Mouse (Mus musculus) gastrocnemius, postnatal 25 days (tissue): ENCODE results near the gene Fcho1. TPM values are rescaled to one million over a fixed set of nuclear protein-coding genes. Genes with fewer than 3 reads are reported as not detected.

ENCODE experiments used
- DNase-seq: peaks from one replicate; pipeline ENCODE4 v3.0.0; 2022
- total RNA-seq, 2 experiments: library from RNA; stranded (reverse); gene quantifications; 1 replicate in 1 of 2; 2 replicates in 1 of 2; pipeline ENCODE4 v1.2.3; 2021

Gene Fcho1
- total RNA-seq, 2 experiments from 2014 or later: not detected

GRCm38 (mm10) chr8:71682832-71683231 lies 42.7 kb downstream of the Fcho1 start:
- no peak for DNase-seq

- no peak for DNase-seq
These were observed 44.1 kb downstream of the Fcho1 start for GRCm38 (mm10) chr8:71681369-71681915.

GRCm38 (mm10) chr8:71680471-71680870 lies 45.0 kb downstream of the Fcho1 start:
- no peak for DNase-seq

GRCm38 (mm10) chr8:71679550-71680168 lies 45.9 kb downstream of the Fcho1 start:
- DNase-seq: no peak

GRCm38 (mm10) chr8:71679116-71679515 lies 46.4 kb downstream of the Fcho1 start:
- no peak for DNase-seq

GRCm38 (mm10) chr8:71678216-71678615 lies 47.3 kb downstream of the Fcho1 start:
- no peak for DNase-seq

GRCm38 (mm10) chr8:71677555-71677954 lies 48.0 kb downstream of the Fcho1 start:
- no peak for DNase-seq

- no peak for DNase-seq
These were observed 48.7 kb downstream of the Fcho1 start for GRCm38 (mm10) chr8:71676803-71677202.

GRCm38 (mm10) chr8:71676020-71676741 lies 49.3 kb downstream of the Fcho1 start, which contains the start of gene Jak3:
Jak3 (plus strand) TSS chr8:71676296.
- DNase-seq: peak; percentile 59

GRCm38 (mm10) chr8:71675456-71676019 lies 50.0 kb downstream of the Fcho1 start:
- no peak for DNase-seq

GRCm38 (mm10) chr8:71674071-71674470 lies 51.4 kb downstream of the Fcho1 start:
- DNase-seq: no peak

- DNase-seq: no peak
These were observed 53.3 kb downstream of the Fcho1 start for GRCm38 (mm10) chr8:71672168-71672735.

GRCm38 (mm10) chr8:71671549-71671965 lies 54.0 kb downstream of the Fcho1 start, which contains the start of gene Unc13a:
Unc13a (minus strand) TSS chr8:71671757.
- DNase-seq: peak; percentile 83

GRCm38 (mm10) chr8:71670621-71671548 lies 54.6 kb downstream of the Fcho1 start:
- no peak for DNase-seq

GRCm38 (mm10) chr8:71670198-71670597 lies 55.3 kb downstream of the Fcho1 start:
- DNase-seq: no peak

- no peak for DNase-seq
These were observed 57.1 kb downstream of the Fcho1 start for GRCm38 (mm10) chr8:71668220-71668975.

- DNase-seq: no peak
These were observed 58.3 kb downstream of the Fcho1 start for GRCm38 (mm10) chr8:71667256-71667655.

GRCm38 (mm10) chr8:71666855-71667254 lies 58.7 kb downstream of the Fcho1 start:
- no peak for DNase-seq

- no peak for DNase-seq
These were observed 60.0 kb downstream of the Fcho1 start for GRCm38 (mm10) chr8:71665331-71666130.
